Comparison of ENCODE assay signal across 8 mouse cellular contexts in genomic region chr19:4300852-4301734, GRCm38 (mm10). TPM values are rescaled to one million over a fixed set of nuclear protein-coding genes. Genes with fewer than 3 reads are reported as not detected.
A peak's percentile ranks its signal among the peaks of the same experiment; 100 is the strongest.
DNase-seq lines count a peak whose midpoint lies in the region; ATAC-seq and TF ChIP-seq lines count a peak whose summit lies in the region.

No protein-coding gene starts in this region.

- peak overlapping the region; percentile 42 for H3K4me2 ChIP-seq in embryonic facial prominence, embryonic 15.5 days (replicated peaks)
- peak overlapping the region; percentile 46 for H3K4me2 ChIP-seq in intestine, postnatal 0 days (replicated peaks; ENCODE audit: low read depth)

- no peaks in the 10 kb centered on the region for H3K36me3 ChIP-seq in embryonic facial prominence, embryonic 15.5 days
- peaks cover 5% of the 10 kb centered on the region; the same call in 1 of the 2 replicates for H3K36me3 ChIP-seq in intestine, postnatal 0 days (ENCODE audit: control insufficient read depth, insufficient read depth)
- H3K36me3 ChIP-seq in small intestine, adult 2 months (ENCODE audit: control insufficient read depth, insufficient read depth, low read length), result no peaks in the 10 kb centered on the region

- H3K4me1 ChIP-seq in embryonic facial prominence, embryonic 15.5 days, result peaks cover 87% of the 10 kb centered on the region
- H3K4me1 ChIP-seq in intestine, postnatal 0 days (replicated peaks; ENCODE audit: control insufficient read depth, insufficient read depth, low read length), result peaks cover 21% of the 10 kb centered on the region
- H3K4me1 ChIP-seq in small intestine, adult 2 months (ENCODE audit: control insufficient read depth, insufficient read depth, insufficient read length, low read length), result peaks cover 53% of the 10 kb centered on the region

- peak overlapping the region; percentile 85 for H3K27ac ChIP-seq in left cerebral cortex, adult 2 months
- peak overlapping the region; percentile 83 for H3K27ac ChIP-seq in embryonic facial prominence, embryonic 15.5 days (replicated peaks)
- H3K27ac ChIP-seq in intestine, postnatal 0 days (ENCODE audit: low read depth, low read length), result peak overlapping the region; percentile 57
- peak overlapping the region; percentile 89 for H3K27ac ChIP-seq in small intestine, adult 2 months (ENCODE audit: insufficient read depth, low read depth, low read length)

- TF ChIP-seq CTCF in left cerebral cortex, adult 2 months (IDR thresholded peaks at IDR 0.05), result no peak
- no peak for TF ChIP-seq CTCF in intestine, postnatal 0 days (IDR thresholded peaks at IDR 0.05; ENCODE audit: low read depth)
- no peak for TF ChIP-seq CTCF in small intestine, adult 2 months (IDR thresholded peaks at IDR 0.05; ENCODE audit: extremely low read depth, insufficient read length, insufficient replicate concordance, low read depth, low read length)

- TF ChIP-seq POLR2A in small intestine, adult 2 months (IDR thresholded peaks at IDR 0.05; ENCODE audit: low read depth, low read length), result no peak

- no peak for DNase-seq in left cerebral cortex, adult 2 months (ENCODE audit: extremely low spot score in 1 of 2, low spot score in 2 of 2)
- no peak for DNase-seq in left cerebral cortex, postnatal 4 days
- no peak for DNase-seq in urinary bladder, postnatal 36 days (ENCODE audit: low spot score in 2 of 2)
- no peak for DNase-seq in urinary bladder, postnatal 14 days (ENCODE audit: low spot score)
- DNase-seq in gastrocnemius, postnatal 4 days (ENCODE audit: low spot score in 2 of 2), result no peak

- WGBS in embryonic facial prominence, embryonic 15.5 days, result 58% methylated on average over 11 of the region's 11 CpGs
- 62% methylated on average over 11 of the region's 11 CpGs for WGBS in intestine, postnatal 0 days
- WGBS in small intestine, adult 2 months, result 68% methylated on average over 11 of the region's 11 CpGs

- no peaks in the 10 kb centered on the region for H3K27me3 ChIP-seq in embryonic facial prominence, embryonic 15.5 days
- no peaks in the 10 kb centered on the region for H3K27me3 ChIP-seq in intestine, postnatal 0 days (replicated peaks; ENCODE audit: control insufficient read depth, insufficient read depth, low read length)
- no peaks in the 10 kb centered on the region for H3K27me3 ChIP-seq in small intestine, adult 2 months (ENCODE audit: control insufficient read depth, insufficient read depth, low read length)

- intact Hi-C loops in left cerebral cortex, adult 2 months (cut with DNase I), result no loop called here
- intact Hi-C loops in left cerebral cortex, postnatal 4 days (cut with DNase I), result no loop called here

- no peaks in the 10 kb centered on the region for H3K9me3 ChIP-seq in embryonic facial prominence, embryonic 15.5 days (replicated peaks)
- H3K9me3 ChIP-seq in intestine, postnatal 0 days (ENCODE audit: control insufficient read depth), result no peaks in the 10 kb centered on the region

- no peak overlapping the region for H3K9ac ChIP-seq in embryonic facial prominence, embryonic 15.5 days
- no peak overlapping the region for H3K9ac ChIP-seq in intestine, postnatal 0 days (ENCODE audit: low read depth, low read length)

- H3K4me3 ChIP-seq in left cerebral cortex, adult 2 months, result peak overlapping the region; percentile 4; the same call in 1 of the 2 replicates
- H3K4me3 ChIP-seq in embryonic facial prominence, embryonic 15.5 days (replicated peaks), result peak overlapping the region; percentile 17; the same call in 1 of the 2 replicates
- H3K4me3 ChIP-seq in intestine, postnatal 0 days (ENCODE audit: low read depth, low read length), result no peak overlapping the region
- no peak overlapping the region for H3K4me3 ChIP-seq in small intestine, adult 2 months (ENCODE audit: low read depth, low read length)

- no peak for ATAC-seq in embryonic facial prominence, embryonic 15.5 days (ENCODE audit: insufficient number of reproducible peaks, low FRiP score, low TSS enrichment, low read depth)
- ATAC-seq in intestine, postnatal 0 days, result no peak

RNA-seq across cellular contexts. Expression of gene Grk2, which starts 4.9 kb away (rescaled TPM):
- total RNA-seq in left cerebral cortex, adult 2 months (2021), result 100 to 1,000 TPM; 236 to 248 TPM
- 100 to 1,000 TPM; 143 to 167 TPM for total RNA-seq in left cerebral cortex, postnatal 4 days (2021)
- 20.1 and 24.4 TPM in 2 replicates for polyA plus RNA-seq in embryonic facial prominence, embryonic 15.5 days (2015; fragmentation: Nextera tagmentation; extraction: Ambion mirVana)
- 14.4 and 18.5 TPM in 2 replicates for polyA plus RNA-seq in intestine, postnatal 0 days (2015; fragmentation: Nextera tagmentation; extraction: Ambion mirVana)
- 64.0 and 128 TPM in 2 replicates for polyA plus RNA-seq in small intestine, adult 2 months (2012; rRNA removed)
- 10 to 100 TPM; 42.9 to 43.8 TPM for total RNA-seq in gastrocnemius, postnatal 4 days (2021)

RNA-seq across cellular contexts. Expression of gene Ankrd13d, which starts 18.2 kb away (rescaled TPM):
- total RNA-seq in left cerebral cortex, adult 2 months (2021), result 10 to 100 TPM; 68.7 to 75.0 TPM
- 10 to 100 TPM; 98.4 to 99.3 TPM for total RNA-seq in left cerebral cortex, postnatal 4 days (2021)
- 13.0 and 13.7 TPM in 2 replicates for polyA plus RNA-seq in embryonic facial prominence, embryonic 15.5 days (2015; fragmentation: Nextera tagmentation; extraction: Ambion mirVana)
- polyA plus RNA-seq in intestine, postnatal 0 days (2015; fragmentation: Nextera tagmentation; extraction: Ambion mirVana), result 2.0 and 2.4 TPM in 2 replicates
- polyA plus RNA-seq in small intestine, adult 2 months (2012; rRNA removed), result 1.1 and 1.8 TPM in 2 replicates
- 1 to 10 TPM; 2.2 to 2.6 TPM for total RNA-seq in gastrocnemius, postnatal 4 days (2021)

RNA-seq across cellular contexts. Expression of gene Ssh3, which starts 32.1 kb away (rescaled TPM):
- total RNA-seq in left cerebral cortex, adult 2 months (2021), result 10 to 100 TPM; 60.9 to 72.6 TPM
- 10 to 100 TPM; 71.0 to 74.6 TPM for total RNA-seq in left cerebral cortex, postnatal 4 days (2021)
- polyA plus RNA-seq in embryonic facial prominence, embryonic 15.5 days (2015; fragmentation: Nextera tagmentation; extraction: Ambion mirVana), result 27.5 and 34.4 TPM in 2 replicates
- polyA plus RNA-seq in intestine, postnatal 0 days (2015; fragmentation: Nextera tagmentation; extraction: Ambion mirVana), result 18.1 and 18.5 TPM in 2 replicates
- 72.2 and 105 TPM in 2 replicates for polyA plus RNA-seq in small intestine, adult 2 months (2012; rRNA removed)
- total RNA-seq in gastrocnemius, postnatal 4 days (2021), result 1 to 10 TPM; 4.4 to 5.2 TPM

Comparison
In these comparisons a context has a peak if more than half of its experiments do, and no peak if none do; other contexts are left out.
1. H3K4me3 ChIP-seq: peak in left cerebral cortex, adult 2 months (single experiment) and embryonic facial prominence, embryonic 15.5 days (single experiment); none in intestine, postnatal 0 days (single experiment) and small intestine, adult 2 months (single experiment).
2. RNA of gene Ankrd13d, which starts 18.2 kb away (total RNA-seq): 98.4 to 99.3 TPM in left cerebral cortex, postnatal 4 days and 68.7 to 75.0 TPM in left cerebral cortex, adult 2 months; 2.2 to 2.6 TPM in gastrocnemius, postnatal 4 days; every median in the first group is over 10 times any median in the second.
3. RNA of gene Ssh3, which starts 32.1 kb away (total RNA-seq): 71.0 to 74.6 TPM in left cerebral cortex, postnatal 4 days and 60.9 to 72.6 TPM in left cerebral cortex, adult 2 months; 4.4 to 5.2 TPM in gastrocnemius, postnatal 4 days; every median in the first group is over 10 times any median in the second.
4. Peak in every context shown above with its lines, with median percentiles within 50 percentile points of each other: H3K27ac ChIP-seq.